Mouse (Mus musculus) spleen, embryonic (tissue): ENCODE measurements around the gene Actr6.
"Not testable (repeated sequence)": the region's sequence is repeated elsewhere in the genome, so short reads cannot be mapped to it uniquely, and the experiment has no call there.

ENCODE experiments used
- CTCF ChIA-PET: fragments of 350-600 bp; sonication (Branson Sonifier 250); formaldehyde crosslinking; loops from one replicate; lab custom pipeline; 2022; lab: Charles Lee

Gene Actr6

DNA sequence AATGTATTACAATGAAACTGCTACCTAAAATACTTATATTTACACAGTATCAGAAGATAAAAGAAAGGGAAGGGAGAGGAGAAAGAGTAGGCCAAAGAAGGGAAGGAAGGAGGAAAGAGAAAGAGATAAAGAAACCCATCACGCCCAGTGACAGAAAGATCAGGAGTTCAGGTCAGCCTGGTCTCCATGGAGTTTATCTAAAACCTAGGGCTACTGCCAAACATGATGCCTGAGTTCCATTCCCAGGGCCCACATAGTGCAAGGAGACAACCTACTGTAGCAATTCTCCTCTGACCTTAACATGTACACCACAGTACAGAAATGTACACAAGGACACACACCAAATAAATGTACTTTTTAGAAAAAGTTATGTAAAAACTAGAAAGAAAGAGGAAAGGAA, 49.9 kb downstream of the Actr6 start:
- CTCF ChIA-PET = no interaction called here

DNA sequence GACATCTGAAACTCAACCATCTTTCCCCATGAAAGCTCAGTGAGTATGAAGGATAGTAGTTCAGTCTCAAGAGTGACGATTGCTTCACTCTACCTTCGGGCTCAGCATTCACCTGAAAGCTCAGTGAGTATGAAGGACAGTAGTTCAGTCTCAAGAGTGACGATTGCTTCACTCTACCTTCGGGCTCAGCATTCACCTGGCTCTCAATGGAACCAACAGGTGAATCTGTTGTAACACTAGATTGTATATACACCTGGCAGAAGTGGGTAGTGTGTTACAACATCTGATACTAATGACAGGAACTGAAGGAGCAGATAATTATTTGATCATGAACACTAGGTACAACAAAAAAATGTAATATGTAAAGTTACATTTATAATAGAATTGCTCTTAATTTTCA, 50.4 kb downstream of the Actr6 start:
- CTCF ChIA-PET = no interaction called here

DNA sequence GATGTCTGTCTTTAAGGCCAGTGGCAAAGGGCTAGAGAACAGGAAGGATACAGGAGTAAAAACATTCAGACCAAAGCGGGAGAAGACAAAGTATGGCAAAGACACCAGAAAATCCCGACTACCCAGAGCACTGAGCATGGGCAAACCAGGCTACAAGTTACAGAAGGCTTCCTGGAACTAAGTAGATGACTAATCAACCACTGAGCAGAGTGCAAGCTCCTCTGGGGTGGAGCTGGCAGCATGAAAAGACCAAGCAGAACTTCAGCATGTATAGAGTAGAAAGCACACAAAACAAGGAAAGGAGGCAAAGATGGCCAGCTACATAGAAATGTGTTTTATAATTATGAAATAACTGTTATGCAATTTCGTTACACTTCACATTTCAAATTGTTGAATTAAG, 51.6 kb downstream of the Actr6 start:
- CTCF ChIA-PET = no interaction called here

DNA sequence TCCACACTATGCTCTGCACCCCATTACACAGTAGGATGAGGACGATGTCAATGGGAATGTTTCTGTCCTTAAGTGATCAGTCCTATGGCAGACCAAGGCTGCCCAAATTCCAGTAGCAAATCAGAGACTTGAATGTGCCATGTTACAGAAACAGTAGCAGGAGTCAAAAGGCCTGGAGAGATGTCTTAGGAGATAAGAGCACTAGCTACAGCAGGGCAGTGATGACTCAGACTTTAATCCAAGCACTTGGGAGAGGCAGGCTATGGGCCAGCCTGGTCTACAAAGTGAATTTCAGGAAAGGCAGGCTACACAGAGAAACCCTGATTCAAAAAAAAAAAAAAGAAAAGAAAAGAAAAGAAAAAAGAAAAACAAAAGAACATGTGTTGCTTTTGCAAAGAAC, 52.6 kb downstream of the Actr6 start:
- CTCF ChIA-PET = no interaction called here

DNA sequence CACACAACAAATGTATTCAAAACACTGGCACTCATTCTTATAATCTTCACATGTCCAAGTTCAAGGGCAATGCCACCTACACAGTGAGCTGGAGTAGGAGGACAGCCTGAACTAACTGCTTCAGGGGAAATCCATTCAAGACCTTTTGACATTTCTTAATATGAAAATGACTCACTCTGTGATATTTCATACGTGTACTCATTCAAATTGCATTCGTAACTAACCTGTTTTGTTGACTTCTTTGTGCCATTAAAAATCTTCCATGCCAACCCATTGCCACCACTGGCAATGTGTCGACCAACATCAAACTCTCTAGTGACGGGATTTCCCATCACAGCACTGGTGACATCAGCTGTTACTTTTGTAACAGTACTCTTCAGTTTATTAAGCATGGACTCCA, 54.0 kb downstream of the Actr6 start:
- CTCF ChIA-PET = no interaction called here

DNA sequence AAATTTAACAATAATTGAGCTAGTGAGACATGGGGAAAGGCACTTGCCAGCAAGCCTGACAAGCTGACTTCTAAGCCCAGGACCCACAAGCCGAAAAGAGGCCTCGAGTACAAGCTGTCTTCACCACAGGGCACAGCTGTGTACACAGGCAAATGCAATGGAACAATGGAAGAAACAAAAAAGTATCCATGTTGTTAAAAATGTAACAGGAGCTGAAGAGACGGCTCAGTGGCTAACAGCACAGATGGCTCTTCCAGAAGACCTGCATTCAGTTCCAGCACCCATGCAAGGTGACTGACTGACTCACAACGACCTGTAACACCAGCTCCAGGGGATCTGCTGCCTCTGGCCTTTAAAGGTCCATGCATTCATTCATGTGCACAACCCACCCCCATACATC, 55.5 kb downstream of the Actr6 start:
- CTCF ChIA-PET = no interaction called here

DNA sequence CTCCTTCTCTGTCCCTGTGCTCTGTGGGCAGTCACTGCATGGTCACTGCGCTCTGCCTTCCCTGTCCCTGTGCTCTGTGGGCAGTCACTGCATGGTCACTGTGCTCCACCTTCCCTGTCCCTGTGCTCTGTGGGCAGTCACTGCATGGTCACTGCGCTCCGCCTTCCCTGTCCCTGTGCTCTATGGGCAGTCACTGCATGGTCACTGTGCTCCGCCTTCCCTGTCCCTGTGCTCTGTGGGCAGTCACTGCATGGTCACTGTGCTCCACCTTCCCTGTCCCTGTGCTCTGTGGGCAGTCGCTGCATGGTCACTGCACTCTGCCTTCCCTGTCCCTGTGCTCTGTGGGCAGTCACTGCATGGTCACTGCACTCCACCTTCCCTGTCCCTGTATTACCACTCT, 61.7 kb downstream of the Actr6 start:
- CTCF ChIA-PET = not testable (repeated sequence)

DNA sequence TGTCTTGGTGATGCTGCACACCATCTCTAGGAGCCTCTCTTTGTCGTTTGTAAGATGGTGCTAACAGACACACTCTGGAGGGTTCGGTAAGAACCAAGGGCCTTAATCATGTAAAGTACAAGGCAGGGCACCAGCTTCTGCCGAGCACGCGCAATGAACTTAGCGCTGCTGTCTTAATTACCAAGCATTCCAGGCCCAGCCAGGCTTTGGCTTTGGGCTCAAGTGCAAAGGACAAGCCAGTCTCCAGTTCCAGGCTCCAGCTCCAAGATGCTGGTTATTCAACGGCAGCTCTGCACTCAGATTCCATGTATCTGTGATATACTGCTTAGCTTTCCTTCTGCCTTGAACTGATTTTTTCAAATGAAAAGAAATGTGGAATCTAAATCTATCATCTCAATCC, 64.5 kb downstream of the Actr6 start:
- CTCF ChIA-PET = interaction anchor here (0.6 kb wide), 1 partner anchor 949 kb away, joined by 3 read pairs; no protein-coding TSS in a partner anchor

DNA sequence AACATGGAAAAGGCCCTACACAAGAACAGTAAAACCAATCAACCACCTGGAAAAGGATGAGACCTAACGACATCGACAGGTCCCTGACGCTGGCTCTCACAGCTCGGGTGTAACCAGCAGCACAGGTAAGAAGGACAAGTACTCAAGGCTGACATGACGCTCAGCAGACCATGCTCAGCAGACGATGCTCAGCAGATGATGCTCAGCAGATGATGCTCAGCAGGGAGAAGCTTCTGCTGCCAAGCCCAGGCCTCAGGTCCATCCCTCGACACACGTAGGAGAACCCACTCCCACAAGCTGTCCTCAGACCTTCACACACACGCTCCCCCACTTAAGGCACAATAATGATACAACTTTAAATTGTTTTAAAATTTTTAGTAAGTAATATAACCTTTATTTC, 66.4 kb downstream of the Actr6 start:
- CTCF ChIA-PET = no interaction called here

DNA sequence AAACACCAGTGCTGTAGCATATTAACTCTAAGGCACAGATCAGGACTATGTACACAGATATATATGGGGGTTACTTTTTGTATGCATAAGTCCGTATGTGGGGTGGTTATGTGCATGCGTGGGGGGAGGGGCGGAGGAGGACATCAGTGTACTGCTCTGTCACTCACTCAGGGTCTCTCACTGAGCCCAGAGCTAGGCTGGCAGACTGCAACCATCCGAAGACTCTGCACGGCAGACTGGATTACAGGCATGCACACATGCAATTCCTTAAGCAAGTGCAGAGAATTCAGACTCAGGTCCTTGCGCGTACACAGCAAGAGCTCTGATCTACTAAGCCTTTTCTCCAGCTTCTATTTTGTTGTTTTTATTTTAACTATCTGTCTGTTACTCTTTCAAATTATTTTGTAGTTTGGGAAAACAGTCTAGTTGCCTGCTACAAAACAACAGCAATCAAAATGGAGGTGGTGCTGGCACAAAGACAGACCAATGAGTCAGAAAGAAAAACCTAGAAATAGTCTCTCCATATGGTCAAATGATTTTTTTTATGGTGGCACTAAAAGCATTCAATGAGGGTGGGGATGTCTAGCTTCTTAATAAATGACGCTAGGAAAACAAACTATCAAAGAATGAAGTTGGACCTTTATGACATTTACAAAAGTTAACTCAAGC, 67.0 kb downstream of the Actr6 start:
- CTCF ChIA-PET = no interaction called here
